Mouse (Mus musculus): ENCODE results near the gene Ifngr2. TPM values are rescaled to one million over a fixed set of nuclear protein-coding genes. Genes with fewer than 3 reads are reported as not detected.
"Not testable (repeated sequence)": the region's sequence is repeated elsewhere in the genome, so short reads cannot be mapped to it uniquely, and the experiment has no call there.

Gene Ifngr2
- 10 to 100 TPM; 87.1 to 89.9 TPM for total RNA-seq (2021)

DNA sequence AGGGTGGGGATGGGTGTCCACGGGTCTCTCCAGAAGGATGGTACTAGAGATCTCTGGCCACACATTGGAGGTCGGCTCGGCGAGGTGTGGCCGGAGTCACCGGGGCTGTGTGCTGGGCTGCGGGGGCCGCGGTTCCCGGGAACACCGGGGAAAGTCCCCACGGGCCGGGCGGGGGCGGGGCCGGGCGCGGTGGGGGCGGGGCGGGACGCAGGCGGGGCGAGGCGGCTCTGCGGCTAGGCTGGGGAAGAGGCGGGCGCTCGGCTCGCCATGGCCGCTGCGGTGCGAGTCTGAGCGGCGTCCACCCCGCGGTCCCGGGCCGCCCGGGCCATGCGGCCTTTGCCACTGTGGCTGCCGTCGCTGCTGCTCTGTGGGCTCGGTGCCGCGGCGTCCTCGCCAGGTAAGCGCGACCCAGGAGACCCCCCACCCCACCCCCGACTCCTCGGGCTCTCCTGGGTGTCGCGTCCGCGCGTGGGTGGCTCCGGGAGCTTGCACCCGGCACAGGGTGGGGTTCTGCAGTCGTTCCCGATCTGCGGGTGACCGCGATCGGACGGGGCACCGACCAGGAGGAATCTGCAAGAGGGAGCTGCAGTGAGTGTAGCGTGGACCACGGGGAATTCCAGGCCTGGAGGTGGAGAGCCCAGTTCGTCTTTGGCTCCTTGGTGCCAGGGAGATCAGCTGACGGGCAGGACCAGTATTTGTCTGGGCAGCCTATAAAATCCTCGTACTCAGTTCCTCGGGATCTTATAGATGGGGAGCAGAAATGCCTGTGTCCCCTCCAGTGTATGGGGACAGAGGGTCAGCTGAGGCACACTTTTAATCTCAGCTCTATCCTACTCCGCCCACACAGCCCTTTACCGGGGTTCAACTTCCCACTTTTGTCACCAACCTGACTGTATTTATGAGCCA, at the start of gene Ifngr2:
Gene Ifngr2, plus strand, starts transcription at position 237 of the 906 bp plus-strand sequence.
- peak; percentile 78 for DNase-seq

DNA sequence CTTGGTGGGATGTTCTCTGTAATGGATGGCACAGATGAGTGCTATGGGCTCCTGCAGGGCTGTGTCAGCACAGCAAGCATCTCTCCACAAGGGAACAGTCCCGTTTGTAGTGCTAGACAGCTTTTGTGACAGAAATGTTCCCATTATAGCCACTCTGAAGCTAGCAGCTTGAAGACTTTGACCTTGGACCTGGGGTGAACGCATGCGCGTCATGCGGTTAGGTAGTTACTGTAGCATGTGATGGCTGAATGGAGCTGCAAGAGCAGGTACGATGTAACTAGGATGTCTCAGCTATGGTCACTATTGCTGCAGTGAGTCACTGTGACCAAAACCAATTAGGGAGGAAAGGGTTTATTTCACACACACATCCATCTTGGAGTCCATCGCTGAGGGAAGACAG, 48.8 kb upstream of the Ifngr2 start:
- DNase-seq: no peak

DNA sequence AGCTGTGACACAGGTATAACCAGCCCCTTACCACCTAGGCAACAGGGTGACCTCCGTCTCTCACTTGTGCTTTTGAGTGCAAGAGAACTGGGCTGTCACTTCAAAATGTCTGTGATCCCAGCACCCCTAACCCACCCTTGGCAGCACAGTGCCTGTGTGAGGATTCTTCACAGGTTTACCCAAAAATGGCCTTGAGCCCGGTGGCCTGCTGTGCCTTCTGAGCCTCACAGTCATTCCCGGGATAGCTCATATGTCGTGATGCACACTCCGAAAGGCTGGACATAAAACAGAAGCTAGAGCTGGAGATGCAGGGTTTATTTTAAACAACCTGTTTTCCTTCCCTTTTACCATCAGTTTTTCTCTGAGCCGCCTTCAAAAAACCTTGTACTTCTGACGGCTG, 42.2 kb upstream of the Ifngr2 start:
- DNase-seq: no peak

DNA sequence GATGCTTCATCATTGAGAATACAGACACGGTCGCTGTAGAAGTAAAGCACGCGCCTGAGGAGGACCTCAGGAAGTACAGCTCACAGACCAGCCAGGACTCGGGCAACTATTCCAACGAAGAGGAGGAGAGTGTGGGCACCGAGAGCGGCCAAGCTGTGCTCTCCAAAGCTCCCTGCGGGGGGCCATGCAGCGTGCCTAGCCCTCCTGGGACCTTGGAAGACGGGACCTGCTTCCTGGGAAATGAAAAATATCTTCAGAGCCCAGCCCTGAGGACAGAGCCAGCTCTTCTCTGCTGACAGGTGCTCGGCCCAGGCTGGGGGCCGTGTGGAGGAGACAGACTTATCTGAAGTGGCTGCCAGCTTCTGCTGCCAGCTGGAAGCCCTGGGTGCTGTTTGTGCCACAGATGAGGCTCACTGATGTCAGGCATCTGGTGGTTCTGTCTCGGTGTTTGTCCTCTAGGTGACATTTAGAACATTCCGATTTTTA, 41.7 kb upstream of the Ifngr2 start:
- peak; percentile 54 for DNase-seq

DNA sequence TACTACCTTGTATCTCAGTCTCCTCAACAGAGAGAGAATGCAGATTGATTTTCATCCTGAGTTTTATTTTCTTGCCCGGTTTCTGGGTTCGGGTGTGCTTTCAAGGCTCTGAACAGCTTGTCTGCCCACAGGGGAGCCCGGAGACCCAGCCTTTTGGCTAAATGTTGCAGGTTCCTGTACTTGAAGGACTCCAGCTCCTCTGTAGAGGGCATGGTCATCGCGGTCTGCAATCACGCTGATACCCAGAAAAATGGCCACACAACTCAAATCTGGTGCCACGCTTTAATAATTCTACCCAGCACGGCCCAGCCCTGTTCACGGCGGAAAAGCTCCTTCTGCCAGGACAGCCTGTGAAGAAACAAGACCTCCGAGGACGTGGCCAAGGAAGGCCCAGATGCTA, 40.5 kb upstream of the Ifngr2 start:
- DNase-seq: no peak

DNA sequence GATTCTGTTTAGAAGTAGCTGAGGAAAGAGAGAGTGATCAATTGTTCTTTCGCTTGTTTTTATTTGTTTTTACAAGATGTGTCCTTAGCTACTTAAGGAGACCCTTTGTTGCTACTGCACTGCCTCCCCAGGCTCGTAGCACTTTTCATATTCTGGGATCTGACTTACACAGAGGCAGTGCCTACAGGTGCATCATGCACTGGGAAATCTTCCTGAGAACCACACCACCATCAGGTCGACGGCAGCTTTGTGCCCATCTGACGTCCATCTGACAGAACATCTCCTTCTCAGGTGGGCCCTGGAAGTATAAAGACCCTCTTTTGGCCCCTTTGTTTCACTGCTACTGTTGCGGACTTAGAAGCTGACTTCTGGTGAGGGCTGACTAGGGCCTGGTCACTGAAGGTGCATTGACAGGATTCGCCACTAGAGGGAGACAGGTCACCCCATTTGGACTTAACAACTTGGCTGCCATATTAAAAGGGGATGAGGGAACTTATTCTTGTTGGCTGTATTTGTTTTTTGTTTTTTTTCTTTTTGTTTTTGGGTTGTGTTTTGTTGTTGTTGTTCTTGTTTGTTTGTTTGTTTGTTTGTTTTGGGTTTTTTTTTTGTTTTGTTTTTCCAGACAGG, 34.6 kb upstream of the Ifngr2 start:
- DNase-seq: peak; percentile 90

DNA sequence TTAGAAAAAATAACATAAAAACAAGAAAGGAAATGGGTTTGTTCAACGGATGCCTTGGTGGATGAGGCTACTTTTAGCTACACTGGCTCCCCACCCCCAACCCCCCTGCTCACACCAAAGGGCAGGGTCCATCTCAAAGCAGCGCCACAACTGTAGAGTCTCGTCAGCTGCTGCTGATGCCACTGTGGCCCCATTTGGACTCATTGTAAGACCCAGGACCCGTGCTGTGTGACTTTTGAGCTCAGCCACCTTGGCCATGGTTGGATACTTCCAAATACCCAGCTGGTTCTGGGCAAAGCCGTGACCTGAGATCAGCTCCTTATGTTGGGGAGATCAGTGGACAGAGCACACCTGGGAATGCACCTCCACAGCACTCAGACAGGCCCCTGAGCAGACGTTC, 33.8 kb upstream of the Ifngr2 start:
- DNase-seq: no peak

DNA sequence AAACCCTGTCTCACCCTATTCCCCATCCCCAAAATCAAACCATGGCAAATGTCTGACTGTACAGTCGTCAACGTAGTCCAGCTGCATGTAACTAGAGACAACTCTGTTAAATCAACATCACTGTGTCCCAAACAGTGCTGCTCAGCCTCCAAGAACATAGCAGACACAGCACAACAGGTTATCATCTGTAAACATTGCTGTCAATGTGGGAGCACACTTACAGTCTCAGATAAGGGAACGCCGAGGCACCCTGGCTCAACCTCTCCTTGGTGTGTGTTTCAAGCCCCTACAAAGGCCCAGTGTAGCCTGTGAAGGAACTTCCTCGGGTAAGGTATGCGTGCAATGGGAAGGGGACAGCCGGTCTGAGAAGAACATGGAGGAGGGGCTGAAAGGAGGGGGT, 29.9 kb upstream of the Ifngr2 start:
- no peak for DNase-seq

DNA sequence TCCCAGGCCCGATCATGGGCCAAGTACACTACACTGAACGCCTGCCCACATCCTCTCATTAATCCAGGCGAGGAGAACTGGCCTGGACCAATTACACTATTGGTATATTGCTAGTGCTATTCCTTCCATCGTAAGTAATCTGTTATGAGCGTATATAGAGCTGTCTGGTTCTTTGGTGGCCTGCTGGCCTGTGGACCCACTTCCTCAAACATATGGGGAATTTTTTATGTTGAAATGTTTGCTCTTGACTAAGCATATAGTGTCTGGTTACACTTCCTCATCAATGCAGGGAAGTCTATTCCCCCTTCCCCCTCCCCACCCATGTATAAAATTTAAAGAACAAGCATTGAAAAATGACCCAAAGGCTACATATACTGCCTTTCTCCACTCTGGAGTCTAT, 24.8 kb upstream of the Ifngr2 start:
- DNase-seq: no peak

DNA sequence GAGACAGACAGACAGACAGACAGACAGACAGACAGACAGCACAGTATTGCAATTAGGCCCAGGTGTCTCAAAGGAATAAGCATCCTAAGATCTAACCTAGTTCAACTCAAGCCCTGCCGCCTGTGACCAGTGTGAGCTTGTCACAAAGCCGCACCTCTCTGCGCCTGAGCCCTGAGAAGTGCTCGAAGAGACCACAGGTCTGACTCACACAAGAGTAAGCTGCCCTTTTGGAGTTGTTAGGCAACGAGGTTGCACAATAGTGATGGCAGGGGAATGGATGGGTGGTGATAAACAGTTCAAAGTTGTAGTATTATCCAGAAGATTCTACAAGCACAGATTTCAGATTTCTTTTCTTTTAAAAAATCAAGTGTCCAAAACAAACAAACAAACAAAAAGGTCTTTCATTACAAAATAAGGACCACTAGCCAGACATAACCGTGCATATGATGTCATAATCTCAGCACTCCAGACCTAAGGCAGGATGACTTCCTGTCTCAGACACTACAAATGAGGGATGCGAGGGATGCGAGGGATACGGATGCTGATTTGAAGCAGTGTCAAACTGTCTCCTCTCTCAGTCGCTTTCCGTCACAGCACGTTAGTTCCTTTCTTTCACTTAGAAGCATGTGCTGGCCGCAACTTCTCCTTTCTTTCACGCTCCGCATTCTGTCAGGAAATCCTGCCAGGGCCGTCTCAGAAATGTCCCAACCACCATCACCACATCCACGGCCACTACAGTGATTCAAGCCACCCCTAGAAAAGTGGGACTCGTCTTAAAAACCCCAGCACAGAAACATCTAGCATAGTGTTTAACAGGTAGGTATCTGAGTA, 24.2 kb upstream of the Ifngr2 start:
- DNase-seq: no peak

DNA sequence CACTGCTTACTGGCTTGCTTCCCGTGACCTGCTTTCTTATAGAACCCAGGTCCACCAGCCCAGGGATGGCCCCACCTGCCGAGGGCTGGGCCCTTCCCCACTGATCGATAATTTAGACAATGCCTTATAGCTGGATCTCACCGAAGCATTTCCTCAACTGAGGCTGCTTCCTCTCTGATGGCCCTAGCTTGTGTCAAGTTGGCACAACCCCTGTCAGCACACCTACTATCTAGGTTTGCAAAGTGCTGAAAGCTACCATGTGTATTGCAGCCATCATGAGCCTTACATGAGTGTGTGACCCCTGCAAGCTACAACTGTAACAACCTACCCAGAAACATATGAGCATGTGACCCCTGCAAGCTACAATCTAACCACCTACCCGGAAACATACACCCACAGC, 22.7 kb upstream of the Ifngr2 start:
- DNase-seq: no peak

DNA sequence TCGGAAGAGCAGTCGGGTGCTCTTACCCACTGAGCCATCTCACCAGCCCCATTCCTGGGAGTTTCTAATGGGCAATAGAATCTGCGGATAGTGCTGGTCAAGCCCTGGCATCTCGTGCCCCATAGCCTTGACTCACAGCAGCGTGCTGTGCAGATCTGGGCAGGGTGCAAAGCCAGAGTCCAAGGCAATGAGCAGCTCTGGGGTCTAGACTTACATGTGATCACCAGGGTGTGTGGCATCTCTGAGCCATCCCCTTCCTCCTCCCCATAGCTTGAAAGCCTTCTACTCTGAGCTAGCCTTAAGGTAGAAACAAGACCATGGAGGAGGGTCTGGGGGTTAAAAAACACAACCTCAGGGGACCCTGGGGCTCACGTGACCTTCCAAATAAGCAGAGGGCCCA, 20.6 kb upstream of the Ifngr2 start:
- DNase-seq: no peak

DNA sequence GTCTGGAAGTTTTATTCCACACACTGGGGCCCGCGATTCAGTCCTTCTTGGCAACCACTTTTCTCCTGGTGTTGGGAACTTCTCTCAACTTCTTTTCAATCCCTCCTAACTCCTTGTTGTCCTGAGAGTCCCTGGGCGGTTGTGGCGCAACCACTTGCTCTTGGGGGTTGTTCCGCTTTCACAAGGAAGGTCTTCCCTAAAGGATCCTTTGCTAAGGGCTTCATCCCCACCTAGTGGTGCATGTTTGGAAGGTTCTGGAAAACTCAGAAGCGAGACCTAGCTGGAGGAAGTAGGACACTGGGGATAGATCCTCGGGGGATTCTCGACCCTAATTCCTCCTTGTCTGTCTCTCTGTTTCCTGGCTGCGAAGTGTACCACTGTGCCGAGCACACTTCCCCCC, 19.8 kb upstream of the Ifngr2 start:
- DNase-seq: peak; percentile 66

DNA sequence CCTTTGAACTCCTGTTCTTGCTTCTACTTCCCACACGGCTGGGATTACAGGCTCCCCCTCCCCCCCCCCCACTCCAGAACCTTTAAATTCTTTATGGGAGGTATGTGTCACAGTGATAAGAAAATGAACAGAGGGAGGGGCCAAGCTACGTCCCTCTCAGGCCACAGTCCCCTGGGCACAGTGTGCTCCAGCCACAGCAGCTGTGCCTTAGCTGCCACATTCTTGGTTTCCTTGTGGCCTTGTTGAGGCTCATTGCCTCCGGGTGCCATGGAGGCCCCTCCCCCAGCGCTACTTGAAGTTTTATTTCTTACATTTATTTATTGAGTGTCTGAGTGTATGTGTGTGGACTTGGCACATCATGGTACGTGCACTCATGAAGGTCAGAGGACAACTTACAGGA, 19.4 kb upstream of the Ifngr2 start:
- no peak for DNase-seq

DNA sequence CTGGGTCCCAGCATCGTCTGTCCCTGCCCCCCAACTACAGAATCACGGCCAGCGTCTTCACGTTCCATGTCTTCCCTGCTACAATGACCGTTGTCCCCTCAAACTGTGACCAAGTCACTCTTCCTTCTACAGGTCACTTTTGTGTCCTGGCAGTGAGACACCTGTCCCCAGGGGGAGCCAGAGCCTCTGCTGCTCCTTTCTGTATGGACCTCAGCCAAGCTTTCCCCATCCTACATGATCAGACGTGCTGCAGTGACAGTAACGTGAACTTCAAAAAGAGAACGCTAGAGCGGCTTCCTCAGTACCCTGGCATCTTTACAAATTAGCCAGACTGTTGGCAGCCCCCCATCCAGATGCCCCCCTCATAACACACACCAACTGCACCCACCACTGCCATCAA, 18.3 kb upstream of the Ifngr2 start:
- peak; percentile 66 for DNase-seq

DNA sequence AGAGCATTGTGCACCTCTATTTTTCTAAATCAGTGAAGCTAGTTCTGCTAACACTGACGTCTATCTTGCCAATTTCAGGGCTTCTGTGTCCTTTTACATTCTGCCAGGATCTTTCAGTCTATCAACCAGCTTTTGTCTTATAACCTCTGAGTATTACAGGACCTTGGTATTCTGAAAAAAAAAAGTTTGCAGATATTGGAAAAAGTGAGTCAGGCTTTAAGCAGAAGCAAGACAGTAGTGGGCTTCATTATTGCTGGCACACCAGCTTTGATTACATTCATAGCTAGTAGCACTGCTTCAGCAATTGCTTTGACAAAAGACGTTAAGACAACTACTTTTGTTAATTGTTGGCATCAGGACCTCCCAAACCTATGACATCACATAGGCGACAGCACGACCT, 16.0 kb upstream of the Ifngr2 start:
- not testable (repeated sequence) for DNase-seq

DNA sequence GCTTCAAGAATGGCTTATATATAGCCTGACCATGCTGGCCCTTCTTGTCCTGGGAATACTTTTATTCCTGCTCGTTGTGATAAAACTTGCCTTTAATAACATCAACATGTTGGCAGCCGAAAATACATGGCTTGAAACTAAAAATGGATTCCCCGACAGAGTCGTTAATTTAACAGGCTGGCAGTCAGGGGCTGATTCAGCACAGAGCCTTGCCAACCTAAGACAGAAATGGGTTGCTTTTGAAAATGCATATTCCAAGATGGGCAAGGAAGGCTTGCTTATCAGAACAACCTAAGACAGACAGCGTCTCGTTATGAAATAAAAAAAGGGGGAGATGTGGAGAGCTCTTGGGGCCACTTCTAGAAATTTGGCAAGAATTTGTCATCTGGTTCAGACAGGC, 15.0 kb upstream of the Ifngr2 start:
- DNase-seq: no peak

DNA sequence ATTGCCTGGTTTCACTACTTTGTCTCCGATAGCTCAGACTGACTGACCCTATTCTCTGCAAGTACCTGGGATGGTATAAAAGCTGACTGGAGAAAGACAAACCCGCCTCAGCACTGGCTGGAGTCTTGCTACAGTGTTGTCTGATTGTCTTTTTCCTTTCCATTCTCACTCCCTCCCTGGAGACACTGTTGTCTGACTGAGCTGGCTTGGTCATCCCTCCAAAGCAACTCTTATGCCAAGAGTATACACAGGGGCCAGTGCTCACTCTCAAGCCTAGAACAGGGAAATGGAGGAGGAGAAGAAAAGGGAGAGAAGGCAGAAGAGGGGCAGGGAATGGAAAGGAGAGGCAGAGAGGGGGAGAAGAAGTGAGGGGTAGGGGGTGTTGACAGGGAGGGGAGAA, 14.4 kb upstream of the Ifngr2 start:
- DNase-seq: no peak

DNA sequence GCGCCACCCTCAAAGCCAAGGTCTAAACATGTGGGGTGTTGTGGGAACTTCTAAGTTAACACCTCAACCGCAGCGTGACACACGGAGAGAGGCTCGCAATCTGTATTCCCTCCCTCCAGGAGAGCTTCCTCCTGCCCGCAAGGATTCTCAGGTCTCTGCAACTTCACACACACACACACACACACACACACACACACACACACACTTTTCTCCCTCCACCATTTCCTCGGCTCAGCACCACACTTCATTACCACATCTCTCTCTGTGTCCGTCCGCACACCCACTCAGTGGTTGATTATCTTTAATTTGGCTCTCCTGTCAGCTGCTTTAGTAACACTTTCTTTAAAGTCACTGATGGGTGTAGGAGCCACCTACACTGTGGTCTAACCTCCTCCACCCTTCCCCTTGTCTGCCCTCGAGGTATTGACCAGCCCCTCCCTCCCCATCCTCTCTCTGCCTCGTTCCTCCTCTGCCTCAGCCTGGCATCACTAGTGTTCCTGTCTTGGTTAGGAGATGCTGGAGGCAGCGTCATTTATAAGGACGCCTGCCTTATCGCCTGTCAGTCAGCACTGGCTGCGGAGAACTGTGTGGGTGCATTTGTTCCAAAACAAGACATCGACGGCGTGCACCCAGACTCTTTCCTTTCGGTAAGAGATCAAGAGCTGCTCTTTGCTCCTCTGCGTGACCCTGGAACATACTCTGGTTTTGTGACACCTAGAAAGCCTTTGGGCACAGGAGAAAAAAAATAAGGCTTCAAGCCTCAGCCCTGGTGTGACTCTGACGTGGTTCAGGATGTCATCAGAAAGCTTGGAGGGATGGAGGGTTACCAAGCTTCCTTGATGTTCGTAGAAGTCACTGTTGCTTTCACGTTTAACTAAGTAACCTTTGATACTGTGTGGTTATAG, 13.5 kb upstream of the Ifngr2 start:
- DNase-seq: no peak

DNA sequence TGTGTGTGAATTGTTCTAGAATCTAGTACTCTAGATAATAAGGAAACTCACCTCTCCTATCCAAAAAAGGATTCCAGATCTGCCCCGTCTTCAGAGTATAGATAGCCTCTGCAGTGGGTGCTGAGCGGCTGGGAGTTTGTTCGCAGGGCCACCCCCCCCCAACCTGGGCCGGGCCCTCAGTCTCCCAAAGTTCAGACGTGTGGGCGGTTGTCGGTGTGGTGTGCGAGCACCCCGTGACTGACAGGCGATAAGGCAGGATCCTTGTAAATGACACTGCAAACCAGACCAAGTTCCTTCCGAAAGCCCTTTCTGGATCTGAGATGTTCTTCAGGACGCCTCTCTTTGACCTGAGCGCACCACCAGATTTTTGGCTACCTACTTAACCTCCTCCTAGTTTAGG, 12.4 kb upstream of the Ifngr2 start:
- DNase-seq: no peak

DNA sequence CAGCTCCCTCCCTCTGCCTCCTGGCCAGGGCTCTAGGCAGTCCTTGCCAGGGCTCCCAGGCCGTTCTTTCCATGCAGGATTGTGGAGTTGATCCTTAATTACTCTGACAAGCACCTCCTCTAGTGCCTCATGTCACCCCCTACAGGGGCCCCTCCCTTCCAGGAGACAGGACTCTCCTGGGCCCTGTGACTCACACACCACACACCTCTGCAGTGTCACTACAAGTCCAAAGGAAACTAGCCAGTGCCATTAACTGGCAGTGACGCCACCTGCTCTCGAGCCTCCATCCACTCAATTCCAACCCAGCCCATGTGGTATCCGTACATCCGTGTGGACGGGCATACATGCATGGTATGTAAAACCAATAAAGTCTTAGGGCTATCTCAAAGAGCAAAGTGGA, 12.0 kb upstream of the Ifngr2 start:
- DNase-seq: no peak

DNA sequence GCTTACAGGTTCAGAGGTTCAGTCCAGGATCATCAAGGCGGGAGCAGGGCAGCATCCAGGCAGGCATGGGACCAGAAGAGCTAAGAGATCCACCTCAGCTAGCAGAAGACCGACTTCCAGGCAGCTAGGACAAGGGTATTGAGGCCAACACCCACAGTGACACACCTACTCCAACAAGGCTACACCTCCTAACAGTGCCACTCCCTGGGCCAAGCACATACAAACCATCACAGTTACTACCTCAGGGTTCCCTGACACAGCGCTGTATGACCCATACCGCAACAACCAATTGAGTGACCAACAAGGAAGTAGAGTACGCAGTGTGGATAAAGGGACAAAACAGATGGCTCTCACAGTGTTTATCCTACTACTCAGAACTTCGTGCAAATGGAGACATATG, 10.5 kb upstream of the Ifngr2 start:
- DNase-seq: no peak
